Mouse (Mus musculus) olfactory bulb, adult 2 months (tissue): Measurements from ENCODE around the gene Cry2. TPM values are rescaled to one million over a fixed set of nuclear protein-coding genes. Genes with fewer than 3 reads are reported as not detected.
A peak's percentile ranks its signal among the peaks of the same experiment; 100 is the strongest.

Experiments
- H3K27ac ChIP-seq: fragments of 200-500 bp; 2 replicates; pipeline ENCODE4 v1.5.1; 2012; ENCODE audit warnings: low read depth, low read length; ENCODE audit not compliant: insufficient read depth
- H3K4me1 ChIP-seq: fragments of 200-500 bp; 2 replicates; pipeline ENCODE4 v1.6.1; 2012; ENCODE audit warnings: low read length; ENCODE audit not compliant: control insufficient read depth, insufficient read depth
- H3K4me3 ChIP-seq: fragments of 200-500 bp; 2 replicates; pipeline ENCODE4 v1.5.1; 2012; ENCODE audit warnings: mild to moderate bottlenecking, low read depth, low read length, moderate library complexity; ENCODE audit not compliant: insufficient read depth
- CTCF ChIP-seq: fragments of 200-500 bp; IDR thresholded peaks from 2 replicates; pipeline ENCODE4 v1.5.1; 2012; ENCODE audit warnings: low read depth, mild to moderate bottlenecking, low read length, moderate library complexity; ENCODE audit not compliant: insufficient read depth
- POLR2A ChIP-seq: fragments of 200-500 bp; IDR thresholded peaks from 2 replicates; pipeline ENCODE4 v1.6.1; 2012; ENCODE audit warnings: mild to moderate bottlenecking, low read depth, low read length, moderate library complexity; ENCODE audit not compliant: insufficient read depth
- WGBS: fragments of 180-500 bp; shearing (Covaris S2); methylation state at CpG from one replicate; pipeline ENCODE4 v1.1.7; 2018; 5-methylcytosine and 5-hydroxymethylcytosine counted together
- polyA plus RNA-seq: library from polyadenylated mRNA; stranded (reverse); fragments of >200 nt; gene quantifications from 2 replicates; pipeline ENCODE4 v1.2.4, GENCODE M21; 2012; ENCODE audit warnings: low replicate concordance; ENCODE audit not compliant: missing spikeins, insufficient read depth, insufficient read length

The Cry2 gene
- polyA plus RNA-seq, 1 experiment: not detected

DNA sequence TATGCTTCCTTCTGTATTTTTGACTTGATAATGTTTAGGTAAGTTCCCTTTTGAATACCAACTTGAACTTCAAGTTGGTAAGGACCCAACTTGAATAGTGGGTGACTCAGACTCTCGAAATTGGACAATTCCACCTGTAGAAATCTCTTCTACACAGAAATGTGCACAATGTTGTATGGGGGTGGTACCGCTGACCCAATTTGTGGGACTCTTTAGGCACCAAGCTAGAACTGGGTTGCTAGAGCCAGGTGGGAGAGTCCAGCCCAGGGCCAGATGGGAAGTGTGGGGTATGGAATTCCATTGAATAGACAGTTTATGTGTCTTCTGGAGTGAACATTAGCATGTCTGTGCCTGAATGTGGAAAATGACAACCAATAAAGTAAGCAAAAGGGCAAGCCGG lies 38.3 kb downstream of the Cry2 start:
- H3K4me1 ChIP-seq: peaks cover 50% of the 10 kb centered on the region
- WGBS: 76% methylated on average over 3 of the region's 3 CpGs

DNA sequence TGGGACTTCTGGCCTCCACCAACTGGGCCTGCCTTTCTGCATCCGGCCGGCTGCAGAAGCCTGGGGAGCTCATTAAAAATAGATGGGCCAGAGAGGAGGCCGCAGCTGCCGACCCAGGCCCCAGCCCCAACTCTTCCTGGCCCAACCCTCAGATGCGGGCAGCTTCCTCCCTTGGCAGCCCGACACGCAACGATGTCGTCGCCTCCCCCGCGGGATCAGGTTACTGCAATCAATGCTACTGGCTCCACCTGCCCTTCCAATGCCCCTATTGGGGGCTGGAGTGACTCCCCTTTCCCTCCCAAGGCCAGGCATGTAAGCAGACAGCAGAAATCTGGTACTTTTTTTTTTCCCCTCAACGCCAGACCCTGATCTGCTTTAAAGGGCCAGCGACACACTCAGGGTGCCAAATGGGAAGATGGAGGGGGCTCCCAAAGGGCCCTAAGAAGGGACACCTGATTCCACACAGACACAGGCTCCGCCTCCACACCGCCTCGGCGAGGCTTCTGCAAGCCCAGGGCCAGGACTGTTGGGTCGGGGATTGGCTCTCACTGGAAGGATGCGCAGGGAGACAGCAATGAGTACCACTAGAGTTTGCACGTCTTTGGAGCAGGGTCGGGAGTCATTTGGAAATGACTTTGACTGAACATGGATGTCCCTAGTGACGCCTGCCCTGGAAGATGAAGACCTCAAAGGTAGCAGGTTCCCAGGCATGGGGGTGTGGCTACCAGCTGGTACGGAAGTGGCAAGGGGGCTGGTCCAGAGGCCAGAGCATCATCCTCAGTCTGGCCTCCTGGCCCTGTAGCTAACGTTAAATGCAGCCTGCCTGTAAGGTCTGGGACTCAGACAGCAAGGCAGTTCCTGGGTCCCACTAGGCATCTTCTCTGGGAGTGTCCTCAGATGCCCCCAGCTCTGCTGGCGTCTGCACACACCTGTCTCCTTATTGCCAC lies 41.3 kb downstream of the Cry2 start:
- 6% methylated on average over 26 of the region's 26 CpGs for WGBS
- H3K27ac ChIP-seq: peak overlapping the region; percentile 92
- TF ChIP-seq CTCF (no peak), POLR2A (no peak)
- peak overlapping the region; percentile 64 for H3K4me3 ChIP-seq
- peaks cover 49% of the 10 kb centered on the region for H3K4me1 ChIP-seq

More for the DNA sequence above, 38.3 kb downstream of the Cry2 start:
- Histone ChIP-seq H3K27ac (no peak overlapping the region), H3K4me3 (no peak overlapping the region)
- TF ChIP-seq POLR2A: no peak
- no peak for TF ChIP-seq CTCF

DNA sequence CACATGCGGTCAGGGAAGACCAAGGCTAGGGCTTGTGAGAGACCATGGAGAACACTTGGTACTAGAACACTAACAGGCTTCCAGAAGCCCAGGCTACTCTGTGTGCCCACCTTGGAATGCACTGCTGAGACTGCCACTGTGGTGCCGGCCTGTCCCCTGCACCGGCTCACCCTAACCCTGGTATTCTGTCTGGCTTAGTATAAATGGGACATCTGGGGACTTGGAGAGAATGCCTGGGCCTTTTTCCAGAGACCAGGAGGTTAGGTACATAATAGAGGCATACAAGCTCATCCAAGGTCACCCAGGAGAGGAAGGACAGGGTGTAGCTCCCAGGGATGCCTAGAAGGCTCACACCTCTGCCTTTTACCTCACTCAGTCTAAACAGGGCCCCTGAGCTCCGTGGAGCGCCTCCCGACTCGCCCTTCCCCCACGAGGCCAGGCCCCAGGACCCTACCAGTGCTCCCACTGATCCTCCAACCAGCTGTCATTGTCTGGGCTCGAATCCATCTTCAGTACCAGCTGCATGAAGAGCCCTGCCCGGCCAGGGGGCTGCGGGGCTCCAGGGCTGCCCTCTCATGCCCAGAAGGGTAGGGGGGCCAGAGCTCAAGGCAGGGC lies 42.0 kb downstream of the Cry2 start:
- peak overlapping the region; percentile 92 for H3K27ac ChIP-seq
- H3K4me3 ChIP-seq: peak overlapping the region; percentile 64
- H3K4me1 ChIP-seq: peaks cover 52% of the 10 kb centered on the region
- no peak for TF ChIP-seq CTCF
- no peak for TF ChIP-seq POLR2A
- 14% methylated on average over 11 of the region's 11 CpGs for WGBS

DNA sequence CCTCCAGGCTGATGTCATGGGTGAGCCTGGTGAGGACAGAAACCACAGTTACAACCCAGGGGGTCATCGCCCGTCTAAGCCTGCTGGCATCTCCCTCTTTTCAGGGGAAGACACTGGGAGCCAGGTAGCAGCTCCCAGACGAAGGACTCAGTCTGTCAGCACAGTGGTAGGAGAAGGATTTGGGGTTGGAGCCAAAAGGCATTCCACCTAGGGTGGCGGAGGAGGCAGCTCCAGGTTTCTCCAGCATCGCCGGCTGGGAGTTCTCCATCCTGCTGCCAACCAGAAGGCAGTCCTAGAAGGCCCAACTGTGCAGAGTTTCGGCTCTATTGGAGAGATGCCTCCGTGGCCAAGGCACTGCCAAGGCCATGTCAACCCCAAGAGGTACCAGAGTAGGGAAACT lies 42.7 kb downstream of the Cry2 start:
- peak overlapping the region; percentile 92 for H3K27ac ChIP-seq
- H3K4me1 ChIP-seq: peaks cover 55% of the 10 kb centered on the region
- peak overlapping the region; percentile 64 for H3K4me3 ChIP-seq
- WGBS: 46% methylated on average over 8 of the region's 8 CpGs
- TF ChIP-seq POLR2A (no peak), CTCF (no peak)

DNA sequence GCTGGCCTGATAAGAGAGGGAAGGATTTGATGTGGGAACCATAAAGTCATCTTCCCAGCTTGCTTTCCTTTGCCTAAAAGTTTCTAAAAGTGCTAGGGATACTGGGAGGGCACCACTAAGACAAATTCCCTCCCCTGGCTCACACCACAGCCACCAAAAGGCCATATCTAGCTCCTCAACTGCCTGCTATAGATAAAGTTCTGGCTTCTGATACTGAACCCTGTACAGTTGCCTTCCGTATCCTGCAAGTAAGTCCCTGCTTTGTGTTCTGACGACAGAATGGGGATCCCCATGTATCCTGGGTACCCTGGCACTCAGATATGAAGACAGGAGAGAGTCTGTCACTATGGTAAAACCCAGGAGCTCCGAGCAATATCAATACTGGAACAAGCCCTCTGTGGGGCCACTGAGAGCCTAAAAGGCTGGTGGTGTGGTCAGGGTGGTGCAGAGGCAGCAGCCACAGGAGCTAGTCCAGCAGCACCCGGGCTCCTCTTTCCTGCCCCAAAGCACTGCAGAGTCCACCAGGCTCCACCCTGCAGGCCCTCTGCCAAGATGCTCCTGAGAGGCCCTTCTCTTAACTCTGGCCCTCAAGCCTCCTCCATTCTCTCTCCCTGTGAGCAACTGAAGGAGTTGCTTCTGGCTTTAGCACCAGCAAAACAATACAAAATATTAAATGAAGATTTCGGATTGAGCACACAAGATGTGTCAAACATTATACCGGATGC lies 43.5 kb downstream of the Cry2 start:
- WGBS: 59% methylated on average over 6 of the region's 6 CpGs
- Histone ChIP-seq H3K27ac (peak overlapping the region; percentile 95), H3K4me1 (peaks cover 58% of the 10 kb centered on the region), H3K4me3 (no peak overlapping the region)
- TF ChIP-seq CTCF: no peak

DNA sequence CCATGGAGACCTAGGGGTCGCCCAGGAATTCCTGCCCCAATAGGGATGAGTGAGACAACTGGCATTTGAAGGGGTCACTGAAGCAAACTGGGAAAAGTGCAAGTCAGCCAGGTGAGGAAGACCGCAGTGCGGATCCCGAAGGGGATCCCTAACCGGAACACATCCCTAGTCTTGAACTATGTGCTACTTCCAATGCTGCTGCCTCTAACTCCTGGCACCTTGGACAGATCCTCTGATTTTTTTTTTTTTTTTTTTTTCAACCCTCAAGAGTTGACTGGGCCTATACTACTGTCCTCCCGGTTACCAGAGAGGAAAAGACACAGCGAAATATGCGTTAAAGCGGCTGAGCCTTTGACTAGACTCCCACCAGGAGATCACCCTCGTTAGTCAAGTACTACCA lies 44.2 kb downstream of the Cry2 start:
- H3K4me1 ChIP-seq: peaks cover 64% of the 10 kb centered on the region
- peak overlapping the region; percentile 73 for H3K4me3 ChIP-seq
- TF ChIP-seq POLR2A: no peak
- no peak for TF ChIP-seq CTCF
- WGBS: 9% methylated on average over 10 of the region's 10 CpGs
- H3K27ac ChIP-seq: peak overlapping the region; percentile 95

DNA sequence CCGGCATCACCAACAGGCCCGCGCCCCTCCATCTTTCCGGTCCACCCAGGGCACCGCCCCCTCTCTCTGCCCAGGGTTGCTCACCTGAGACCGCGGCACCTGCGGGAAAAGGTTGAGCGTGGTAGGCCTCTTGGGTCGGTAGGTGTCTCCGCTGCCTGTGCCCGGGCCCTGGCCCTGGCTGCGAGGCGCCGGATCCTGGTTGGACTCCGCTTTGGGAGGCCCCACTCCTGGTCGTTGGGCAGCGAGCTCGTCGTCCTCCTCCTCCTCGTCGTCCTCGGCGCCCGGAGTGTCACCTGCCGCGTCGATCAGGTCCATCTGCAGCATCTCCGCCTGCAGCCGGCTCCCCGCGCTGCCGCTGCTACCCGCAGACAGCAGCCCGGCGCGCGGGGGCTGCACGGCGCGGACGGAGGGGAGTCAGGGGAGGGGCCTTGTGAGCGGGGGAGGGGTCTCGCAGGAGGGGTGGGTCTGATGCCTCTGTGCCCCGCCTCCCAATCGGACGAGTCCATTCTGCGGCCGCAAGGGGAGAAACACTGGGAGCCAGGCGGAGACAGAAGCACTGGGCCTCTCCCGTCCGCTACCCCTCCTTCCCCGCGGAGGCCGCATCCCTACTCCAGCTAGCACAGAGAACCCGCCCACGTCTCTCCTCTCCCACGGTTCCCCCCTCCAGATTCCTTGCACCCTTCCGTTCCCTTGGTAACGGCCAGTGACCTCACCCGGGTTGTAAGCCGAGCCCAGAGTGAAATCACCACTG lies 44.8 kb downstream of the Cry2 start:
- no peak for TF ChIP-seq CTCF
- TF ChIP-seq POLR2A: peak; percentile 78
- peak overlapping the region; percentile 95 for H3K27ac ChIP-seq
- peak overlapping the region; percentile 73 for H3K4me3 ChIP-seq
- H3K4me1 ChIP-seq: peaks cover 64% of the 10 kb centered on the region
- 1% methylated on average over 62 of the region's 62 CpGs for WGBS

DNA sequence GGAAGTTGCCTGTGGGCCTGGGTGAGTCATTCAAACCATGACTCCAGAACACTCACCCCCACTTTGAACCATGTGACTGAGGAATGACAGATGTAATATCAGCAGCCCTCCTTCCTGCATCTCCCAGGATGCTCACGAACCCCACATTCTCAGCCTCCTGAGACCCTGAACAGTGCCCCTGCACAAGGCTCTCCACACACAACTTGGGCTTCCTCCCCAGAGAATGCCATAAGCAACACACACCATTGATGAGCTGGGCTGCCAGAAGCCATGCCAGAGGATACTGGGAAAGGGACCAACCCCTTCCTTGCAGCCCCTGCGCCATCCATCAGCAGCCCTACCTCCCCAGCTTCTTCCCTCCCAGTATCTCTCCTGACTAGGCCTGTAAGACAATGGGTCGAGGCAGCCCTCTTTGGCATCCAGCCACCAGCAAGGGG lies 45.7 kb downstream of the Cry2 start:
- H3K4me1 ChIP-seq: peaks cover 59% of the 10 kb centered on the region
- peak overlapping the region; percentile 73 for H3K4me3 ChIP-seq
- TF ChIP-seq POLR2A (no peak), CTCF (no peak)

More for the DNA sequence above, 45.7 kb downstream of the Cry2 start:
- 11% methylated on average over 3 of the region's 3 CpGs for WGBS
- peak overlapping the region; percentile 64; the same call in 1 of the 2 replicates for H3K27ac ChIP-seq
